Mouse (Mus musculus): ENCODE results near the gene Phldb1. TPM values are rescaled to one million over a fixed set of nuclear protein-coding genes. Genes with fewer than 3 reads are reported as not detected.
A peak's percentile ranks its signal among the peaks of the same experiment; 100 is the strongest.
"Not testable (repeated sequence)": the region's sequence is repeated elsewhere in the genome, so short reads cannot be mapped to it uniquely, and the experiment has no call there.

Phldb1 gene
- polyA plus RNA-seq (2012; rRNA removed) = 29.8 and 34.1 TPM in 2 replicates

- peaks cover 35% of the 10 kb centered on the region for H3K27me3 ChIP-seq (ENCODE audit: control insufficient read depth, insufficient read depth, low read length)
- H3K36me3 ChIP-seq (ENCODE audit: control insufficient read depth, insufficient read depth, low read length) = no peaks in the 10 kb centered on the region
- TF ChIP-seq CTCF (IDR thresholded peaks at IDR 0.05; ENCODE audit: extremely low read depth, insufficient read length, insufficient replicate concordance, low read depth, low read length) (0 out of 2 replicates have a peak, but pooled peaks have one; percentile 9), POLR2A (IDR thresholded peaks at IDR 0.05; ENCODE audit: low read depth, low read length) (no peak; the same call in 1 of the 2 replicates)
- 3% methylated on average over 47 of the region's 47 CpGs for WGBS
- H3K27ac ChIP-seq (ENCODE audit: insufficient read depth, low read depth, low read length) = peak within 1 kb of the TSS; percentile 76
- peak within 1 kb of the TSS; percentile 68 for H3K4me3 ChIP-seq (ENCODE audit: low read depth, low read length)
- peaks cover 9% of the 10 kb centered on the region for H3K4me1 ChIP-seq (ENCODE audit: control insufficient read depth, insufficient read depth, insufficient read length, low read length)
These were observed at the start of gene Phldb1 for GRCm38 (mm10) chr9:44734524-44735494. TSS of gene Phldb1 (minus strand) at chr9:44735198.

- under 1% methylated on average over 41 of the region's 41 CpGs for WGBS
- H3K36me3 ChIP-seq (ENCODE audit: control insufficient read depth, insufficient read depth, low read length) = no peaks in the 10 kb centered on the region
- H3K4me3 ChIP-seq (ENCODE audit: low read depth, low read length) = peak overlapping the region; percentile 82
- peak overlapping the region; percentile 61 for H3K27ac ChIP-seq (ENCODE audit: insufficient read depth, low read depth, low read length)
- H3K27me3 ChIP-seq (ENCODE audit: control insufficient read depth, insufficient read depth, low read length) = no peaks in the 10 kb centered on the region
- TF ChIP-seq CTCF (IDR thresholded peaks at IDR 0.05; ENCODE audit: extremely low read depth, insufficient read length, insufficient replicate concordance, low read depth, low read length) = peak; percentile 77; the same call in 1 of the 2 replicates
- TF ChIP-seq POLR2A (IDR thresholded peaks at IDR 0.05; ENCODE audit: low read depth, low read length) = no peak
- peaks cover 6% of the 10 kb centered on the region; the same call in 1 of the 2 replicates for H3K4me1 ChIP-seq (ENCODE audit: control insufficient read depth, insufficient read depth, insufficient read length, low read length)
These were observed 38.0 kb upstream of the Phldb1 start for GRCm38 (mm10) chr9:44772750-44773651.

DNA sequence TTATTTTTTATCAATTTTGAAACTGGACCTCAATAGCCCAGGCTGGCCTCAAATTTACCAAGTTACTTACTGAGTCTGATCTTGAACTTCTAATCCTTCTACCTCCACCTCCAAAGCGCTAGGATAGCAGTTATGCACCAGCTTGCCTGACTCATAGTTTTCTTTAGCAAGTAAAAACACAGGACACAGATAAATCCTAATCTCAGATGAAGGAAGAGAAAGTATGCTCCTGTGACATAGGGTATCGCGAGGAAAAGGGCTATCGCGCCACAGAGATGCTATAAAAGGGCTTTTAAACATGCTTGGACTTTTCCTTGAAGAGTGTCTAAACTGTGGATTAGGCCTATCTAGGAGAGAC lies 37.4 kb upstream of the Phldb1 start:
- WGBS = 23% methylated on average over 5 of the region's 5 CpGs
- no peaks in the 10 kb centered on the region for H3K27me3 ChIP-seq (ENCODE audit: control insufficient read depth, insufficient read depth, low read length)
- no peak overlapping the region for H3K4me3 ChIP-seq (ENCODE audit: low read depth, low read length)
- H3K4me1 ChIP-seq (ENCODE audit: control insufficient read depth, insufficient read depth, insufficient read length, low read length) = peaks cover 6% of the 10 kb centered on the region; the same call in 1 of the 2 replicates
- peak overlapping the region; percentile 61; the same call in 1 of the 2 replicates for H3K27ac ChIP-seq (ENCODE audit: insufficient read depth, low read depth, low read length)
- TF ChIP-seq POLR2A (IDR thresholded peaks at IDR 0.05; ENCODE audit: low read depth, low read length) (no peak), CTCF (IDR thresholded peaks at IDR 0.05; ENCODE audit: extremely low read depth, insufficient read length, insufficient replicate concordance, low read depth, low read length) (no peak)
- H3K36me3 ChIP-seq (ENCODE audit: control insufficient read depth, insufficient read depth, low read length) = no peaks in the 10 kb centered on the region

DNA sequence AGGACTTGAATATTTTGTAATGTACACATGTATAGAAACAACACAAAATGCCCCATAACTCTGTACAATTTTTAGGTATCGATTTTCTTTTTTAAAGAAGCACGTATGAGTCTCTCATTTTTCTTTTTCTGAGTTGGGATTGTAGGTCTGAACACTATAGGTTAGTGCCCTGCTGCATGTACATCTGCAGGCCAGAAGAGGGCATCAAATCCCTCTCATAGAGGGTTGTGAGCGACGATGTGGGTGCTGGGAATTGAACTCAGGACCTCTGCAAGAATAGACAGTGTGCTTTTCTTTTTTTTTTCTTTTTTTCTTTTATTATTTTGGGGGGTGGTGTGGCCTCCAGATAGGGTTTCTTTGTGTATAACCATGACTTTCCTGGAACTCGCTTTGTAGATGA lies 36.4 kb upstream of the Phldb1 start:
- Histone ChIP-seq H3K4me3 (ENCODE audit: low read depth, low read length) (no peak overlapping the region), H3K27ac (ENCODE audit: insufficient read depth, low read depth, low read length) (no peak overlapping the region), H3K4me1 (ENCODE audit: control insufficient read depth, insufficient read depth, insufficient read length, low read length) (peaks cover 6% of the 10 kb centered on the region; the same call in 1 of the 2 replicates), H3K36me3 (ENCODE audit: control insufficient read depth, insufficient read depth, low read length) (no peaks in the 10 kb centered on the region), H3K27me3 (ENCODE audit: control insufficient read depth, insufficient read depth, low read length) (no peaks in the 10 kb centered on the region)
- 96% methylated on average over 5 of the region's 5 CpGs for WGBS
- TF ChIP-seq POLR2A (IDR thresholded peaks at IDR 0.05; ENCODE audit: low read depth, low read length) = no peak
- TF ChIP-seq CTCF (IDR thresholded peaks at IDR 0.05; ENCODE audit: extremely low read depth, insufficient read length, insufficient replicate concordance, low read depth, low read length) = no peak

GRCm38 (mm10) chr9:44768029-44768394 lies 33.0 kb upstream of the Phldb1 start:
- not testable (repeated sequence) for H3K27me3 ChIP-seq (ENCODE audit: control insufficient read depth, insufficient read depth, low read length); H3K27ac ChIP-seq (ENCODE audit: insufficient read depth, low read depth, low read length); H3K4me1 ChIP-seq (ENCODE audit: control insufficient read depth, insufficient read depth, insufficient read length, low read length); H3K36me3 ChIP-seq (ENCODE audit: control insufficient read depth, insufficient read depth, low read length)
- WGBS = 23% methylated on average over 8 of the region's 9 CpGs
- H3K4me3 ChIP-seq (ENCODE audit: low read depth, low read length) = peak overlapping the region; percentile 37; the same call in 1 of the 2 replicates

GRCm38 (mm10) chr9:44767101-44768028 lies 32.4 kb upstream of the Phldb1 start, which contains the start of the genes Arcn1 and Ift46:
TSS of gene Arcn1 (minus strand) at chr9:44767845.
TSS of gene Ift46 (plus strand) at chr9:44767908.
- H3K27ac ChIP-seq (ENCODE audit: insufficient read depth, low read depth, low read length) = peak within 1 kb of the TSS; percentile 90
- WGBS = under 1% methylated on average over 82 of the region's 82 CpGs
- no peak for TF ChIP-seq CTCF (IDR thresholded peaks at IDR 0.05; ENCODE audit: extremely low read depth, insufficient read length, insufficient replicate concordance, low read depth, low read length)
- peak; percentile 78 for TF ChIP-seq POLR2A (IDR thresholded peaks at IDR 0.05; ENCODE audit: low read depth, low read length)
- peaks cover 5% of the 10 kb centered on the region; the same call in 1 of the 2 replicates for H3K4me1 ChIP-seq (ENCODE audit: control insufficient read depth, insufficient read depth, insufficient read length, low read length)
- peak within 1 kb of the TSS; percentile 94 for H3K4me3 ChIP-seq (ENCODE audit: low read depth, low read length)
- no peaks in the 10 kb centered on the region for H3K27me3 ChIP-seq (ENCODE audit: control insufficient read depth, insufficient read depth, low read length)
- H3K36me3 ChIP-seq (ENCODE audit: control insufficient read depth, insufficient read depth, low read length) = no peaks in the 10 kb centered on the region

Data from small intestine, adult 2 months (tissue).